Mouse (Mus musculus) myocyte (in vitro differentiated cells): ENCODE measurements around the gene Fasn.

Experiments used
- CEBPB ChIP-seq: IDR thresholded peaks from 2 replicates; pipeline ENCODE4 v1.6.1; 2011; ENCODE audit warnings: mild to moderate bottlenecking, moderate library complexity; ENCODE audit not compliant: poor library complexity, insufficient read depth, severe bottlenecking
- E2F4 ChIP-seq: IDR thresholded peaks from one replicate; pipeline ENCODE4 v1.6.1; 2011; ENCODE audit warnings: mild to moderate bottlenecking, control low read depth, moderate library complexity; ENCODE audit not compliant: insufficient read depth
- MAX ChIP-seq: IDR thresholded peaks from one replicate; pipeline ENCODE4 v1.6.1; 2011; ENCODE audit warnings: low read depth, mild to moderate bottlenecking, control low read depth
- MYOD1 ChIP-seq, 3 experiments: IDR thresholded peaks; one replicate each; pipeline ENCODE4 v1.6.1; 2011; ENCODE audit warnings: control low read depth in 2 of 3, low read depth in 2 of 3, mild to moderate bottlenecking in 2 of 3, moderate library complexity in 1 of 3; ENCODE audit not compliant: insufficient read length in 2 of 3, control insufficient read depth in 1 of 3
- MYOG ChIP-seq, 3 experiments: IDR thresholded peaks; one replicate each; pipeline ENCODE4 v1.6.1; 2011; ENCODE audit warnings: control low read depth in 2 of 3, low read depth in 2 of 3, mild to moderate bottlenecking in 2 of 3; ENCODE audit not compliant: insufficient read length in 2 of 3, control insufficient read depth in 1 of 3, insufficient read depth in 1 of 3
- POLR2A ChIP-seq: IDR thresholded peaks from one replicate; pipeline ENCODE4 v1.6.1; 2011; ENCODE audit warnings: low read depth, mild to moderate bottlenecking, control low read depth, moderate library complexity; ENCODE audit not compliant: insufficient read length
- POLR2AphosphoS2 ChIP-seq: IDR thresholded peaks from one replicate; pipeline ENCODE4 v1.6.1; 2011; ENCODE audit warnings: low read depth, control low read depth; ENCODE audit not compliant: insufficient read length
- REST ChIP-seq: IDR thresholded peaks from one replicate; pipeline ENCODE4 v1.6.1; 2011; ENCODE audit warnings: mild to moderate bottlenecking, control low read depth, moderate library complexity; ENCODE audit not compliant: insufficient read depth, insufficient read length
- SRF ChIP-seq: IDR thresholded peaks from one replicate; pipeline ENCODE4 v1.6.1; 2011; ENCODE audit warnings: low read depth; ENCODE audit not compliant: control insufficient read depth, insufficient read length
- TCF12 ChIP-seq: IDR thresholded peaks from one replicate; pipeline ENCODE4 v1.6.1; 2011; ENCODE audit warnings: mild to moderate bottlenecking, control low read depth; ENCODE audit not compliant: poor library complexity, insufficient read depth, severe bottlenecking
- TCF3 ChIP-seq: IDR thresholded peaks from one replicate; pipeline ENCODE4 v1.6.1; 2011; ENCODE audit warnings: low read depth, control low read depth; ENCODE audit not compliant: insufficient read length
- USF1 ChIP-seq: IDR thresholded peaks from one replicate; pipeline ENCODE4 v1.6.1; 2011; ENCODE audit warnings: low read depth, mild to moderate bottlenecking, control low read depth, moderate library complexity

DNA sequence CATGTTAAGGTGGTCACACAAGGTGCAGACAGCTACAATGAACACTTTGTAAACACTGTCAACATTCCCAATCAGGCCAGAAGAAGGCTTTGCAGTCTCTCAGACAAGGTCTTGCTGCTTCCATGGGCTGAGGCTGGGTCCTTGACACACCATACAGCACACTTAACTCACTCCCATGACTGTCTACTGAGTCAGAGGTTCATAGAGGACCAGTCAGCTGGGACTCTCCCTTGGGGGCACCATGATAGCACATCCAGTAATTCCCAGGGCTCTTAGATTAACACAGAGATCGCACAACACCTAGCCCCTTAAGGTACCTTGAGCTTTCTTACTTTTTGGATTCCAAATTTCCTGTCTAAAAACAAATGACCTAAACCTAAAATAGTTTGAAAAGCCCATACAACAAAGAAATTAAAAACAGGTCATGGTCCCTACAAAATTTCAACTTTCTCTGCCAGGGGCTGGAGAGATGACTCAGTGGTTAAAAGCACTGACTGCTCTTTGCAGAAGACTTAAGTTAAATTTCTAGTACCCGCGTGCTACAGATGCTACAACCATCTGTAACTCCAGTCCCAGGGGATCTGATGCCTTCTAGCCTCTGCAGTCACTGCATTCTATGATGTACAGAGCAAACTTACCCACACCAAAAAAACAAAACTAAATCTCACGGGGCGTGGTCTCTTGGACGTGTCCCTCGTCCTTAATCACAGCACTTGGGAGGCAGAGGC, 50.7 kb downstream of the Fasn start:
- no peak for TF ChIP-seq USF1
- no peak for TF ChIP-seq POLR2A
- no peak for TF ChIP-seq TCF12
- no peak for TF ChIP-seq MYOD1 (IDR thresholded peaks at IDR 0.05; ENCODE audit: control insufficient read depth in 1 of 3, insufficient read length in 2 of 3, low read depth in 2 of 3)
- no peak for TF ChIP-seq POLR2AphosphoS2
- TF ChIP-seq E2F4, result no peak
- no peak for TF ChIP-seq MAX
- no peak for TF ChIP-seq TCF3
- no peak for TF ChIP-seq MYOG (IDR thresholded peaks at IDR 0.05; ENCODE audit: control insufficient read depth in 1 of 3, insufficient read depth in 1 of 3, insufficient read length in 2 of 3, low read depth in 2 of 3)
- TF ChIP-seq SRF, result no peak
- no peak for TF ChIP-seq CEBPB
- no peak for TF ChIP-seq REST
